Mouse (Mus musculus): ENCODE data around the gene Ecd.
A peak's percentile ranks its signal among the peaks of the same experiment; 100 is the strongest.

Ecd gene

GRCm38 (mm10) chr14:20347991-20348541 is at the start of gene Ecd, which contains the start of gene Fam149b:
Ecd (minus strand) TSS chr14:20348121.
Fam149b (plus strand) TSS chr14:20348162.
- DNase-seq = peak; percentile 88 to 91

DNA sequence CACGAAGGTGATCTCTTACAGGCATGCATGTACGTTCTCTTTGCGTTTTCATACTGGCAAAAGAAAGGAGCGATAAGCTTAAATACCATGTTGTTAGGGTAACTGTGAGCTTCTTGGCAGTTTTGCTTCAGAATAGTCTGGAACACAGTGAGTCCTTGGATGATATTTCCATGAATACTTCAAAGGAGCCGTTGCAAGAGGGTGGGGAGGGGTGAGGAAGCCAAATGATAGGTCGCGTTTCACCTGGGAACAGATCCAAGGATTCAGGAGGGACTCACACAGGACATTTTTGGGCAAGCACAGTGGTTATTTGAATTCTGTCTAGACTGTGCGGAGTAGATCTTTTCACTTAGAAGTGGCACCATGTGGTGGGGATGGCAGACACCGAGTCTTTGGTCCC is 49.3 kb upstream of the Ecd start:
- no peak for DNase-seq

DNA sequence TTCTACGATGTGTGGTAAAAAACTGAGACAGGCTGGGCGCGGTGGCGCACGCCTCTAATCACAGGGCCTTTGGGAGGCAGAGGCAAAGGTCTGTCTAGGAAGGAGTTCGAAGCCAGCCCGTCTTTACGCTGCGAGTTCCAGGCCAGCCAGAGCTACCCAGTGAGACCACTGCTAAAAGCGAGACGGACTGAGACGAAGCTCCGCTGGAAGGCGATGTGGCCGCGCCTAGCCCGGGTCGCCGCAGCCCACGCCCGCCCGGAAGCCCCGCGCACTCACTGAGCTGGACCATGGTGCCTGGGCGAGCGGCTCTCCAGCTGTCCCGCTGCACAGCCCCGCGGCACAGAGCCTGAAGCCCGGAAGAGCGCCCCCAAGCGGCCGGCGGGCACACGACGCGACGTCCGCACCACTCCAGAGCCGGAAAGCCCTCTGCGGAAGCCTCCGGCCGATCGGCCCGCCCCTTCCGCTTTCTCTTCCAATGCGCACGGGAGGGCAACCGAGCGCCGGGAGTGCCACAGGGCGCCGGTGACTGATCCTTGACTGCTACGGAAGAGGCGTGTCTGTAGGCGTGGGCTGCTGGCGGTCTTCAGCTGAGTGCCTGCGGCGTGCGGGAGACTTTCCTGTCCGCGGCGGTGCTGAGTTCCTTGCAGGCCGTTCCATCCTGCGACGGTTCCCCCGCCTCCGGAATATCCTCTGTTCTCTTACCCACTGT is 45.4 kb upstream of the Ecd start, which contains the start of gene Mrps16:
Gene Mrps16, minus strand, starts transcription at position 430 of the 709 bp plus-strand sequence.
- peak; percentile 91 to 97 for DNase-seq

DNA sequence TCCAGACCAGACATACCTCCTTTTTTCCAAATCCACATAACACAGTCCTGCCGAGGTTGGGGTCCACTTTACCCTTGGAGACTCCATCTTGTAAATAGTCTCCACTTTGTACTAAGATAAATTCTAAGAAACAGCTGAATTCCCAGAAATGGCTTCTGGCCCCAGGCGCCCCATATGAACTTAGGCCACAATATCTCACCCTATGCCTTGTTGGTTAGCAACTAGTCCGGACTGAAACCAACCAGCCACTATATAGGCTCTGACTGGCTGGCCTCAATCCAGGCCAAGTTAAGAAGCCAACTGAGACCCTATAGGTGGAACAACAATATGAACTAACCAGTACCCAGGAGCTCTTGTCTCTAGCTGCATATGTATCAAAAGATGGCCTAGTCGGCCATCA is 44.4 kb upstream of the Ecd start:
- no peak for DNase-seq

DNA sequence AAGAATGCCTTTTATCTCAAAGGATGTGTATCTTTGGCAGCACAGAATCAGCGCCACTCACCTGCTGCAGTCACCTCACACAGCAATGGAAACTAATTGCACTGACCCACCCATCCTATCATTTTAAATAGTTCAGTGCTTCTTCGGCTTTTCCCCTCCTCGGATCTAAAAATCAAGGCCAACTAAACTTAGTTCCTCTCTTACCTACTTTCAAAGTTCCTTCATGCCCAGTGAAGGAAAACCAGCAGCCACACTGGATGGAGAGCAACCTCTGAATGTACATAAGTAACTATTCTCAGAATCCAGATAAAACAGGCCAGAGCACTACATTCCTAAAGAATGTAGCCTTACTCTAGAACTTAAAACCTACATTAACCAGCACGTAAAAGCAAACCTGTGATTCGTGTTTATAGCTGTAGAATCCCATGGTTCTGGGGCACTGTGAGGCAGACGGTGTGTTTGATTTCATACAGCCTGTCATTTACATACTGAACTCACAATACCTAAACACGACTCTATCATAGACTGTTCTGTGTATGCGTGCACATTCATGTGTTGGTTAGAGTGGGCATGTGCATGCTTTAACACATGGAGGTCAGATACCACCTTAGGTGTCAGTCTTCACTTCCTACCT is 41.6 kb upstream of the Ecd start:
- no peak for DNase-seq

GRCm38 (mm10) chr14:20388441-20389129 is 40.7 kb upstream of the Ecd start, which contains the start of gene Dnajc9:
Dnajc9 (minus strand) TSS chr14:20388910.
- DNase-seq = peak; percentile 94 to 95

- DNase-seq = peak in 1 of 2 experiments; percentile 5
These were observed 32.0 kb upstream of the Ecd start for GRCm38 (mm10) chr14:20379753-20380430.

DNA sequence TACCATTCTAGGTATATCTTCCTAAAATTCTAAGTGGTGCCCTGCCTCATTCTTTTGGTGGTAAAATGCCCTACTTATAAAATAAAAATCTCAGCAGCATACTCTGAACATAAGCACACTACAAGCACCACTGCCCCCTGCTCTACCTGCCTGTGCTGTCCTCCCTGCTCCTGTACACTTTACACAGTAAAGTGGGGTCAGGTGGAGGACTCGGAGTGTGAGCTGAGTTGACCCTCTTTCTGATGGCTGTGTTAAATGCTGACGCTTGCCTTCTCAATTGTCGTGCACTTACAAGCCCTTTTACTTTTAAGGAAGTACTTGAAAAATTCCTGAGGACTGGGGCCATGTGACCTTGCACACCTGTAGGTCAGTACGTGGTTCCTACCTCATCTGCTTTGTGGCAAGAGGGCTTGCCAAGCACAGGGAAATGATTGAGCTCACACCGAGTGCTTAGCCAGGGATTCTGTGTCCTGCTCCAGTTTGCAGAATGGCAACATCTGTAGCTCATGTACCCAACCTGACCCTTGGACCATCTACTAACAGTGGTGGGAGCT is 31.2 kb upstream of the Ecd start:
- no peak for DNase-seq

- peak; percentile 62 to 63 for DNase-seq
These were observed 30.6 kb upstream of the Ecd start for GRCm38 (mm10) chr14:20378313-20379061.

- no peak for DNase-seq
These were observed 29.2 kb upstream of the Ecd start for GRCm38 (mm10) chr14:20377112-20377521.

DNA sequence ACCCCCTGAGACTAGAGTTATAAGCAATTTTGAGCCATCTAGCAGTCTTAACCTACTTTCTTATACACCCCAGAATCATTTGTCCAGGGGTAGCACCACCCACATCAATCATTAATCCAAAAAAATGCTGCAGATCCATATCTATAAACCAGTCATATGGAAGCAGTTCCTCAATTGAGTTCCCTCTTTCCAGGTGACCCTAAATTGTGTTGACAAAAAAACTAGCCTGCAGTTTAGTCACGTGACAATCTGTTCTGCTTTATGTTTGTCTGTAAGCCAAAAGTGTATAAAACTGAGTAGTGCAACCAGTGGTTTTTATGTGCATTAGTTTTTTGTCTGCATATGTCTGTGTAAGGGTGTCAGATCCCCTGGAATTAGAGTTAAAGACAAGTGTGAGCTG is 23.9 kb upstream of the Ecd start:
- DNase-seq = no peak

- no peak for DNase-seq
These were observed 22.9 kb upstream of the Ecd start for GRCm38 (mm10) chr14:20370798-20371197.

GRCm38 (mm10) chr14:20368271-20368670 is 20.4 kb upstream of the Ecd start:
- no peak for DNase-seq

DNA sequence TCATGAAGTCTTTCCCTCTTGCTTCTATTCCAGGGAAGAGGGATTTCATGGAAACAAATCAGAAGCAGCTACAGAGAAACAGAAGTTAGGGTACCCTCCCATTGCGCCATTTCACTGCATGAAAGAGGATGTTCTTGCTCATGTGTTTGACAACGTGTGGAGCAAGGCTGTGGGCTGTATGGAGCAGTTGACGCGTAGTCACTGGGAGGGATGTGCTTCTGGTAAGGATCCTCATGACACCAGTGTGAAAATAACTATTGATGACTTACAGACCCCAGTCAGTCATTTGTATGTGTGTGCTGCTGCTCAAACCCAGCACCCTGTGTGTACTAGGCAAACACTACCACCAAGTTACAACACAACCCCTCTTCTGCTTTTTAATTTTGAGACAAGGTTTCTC is 15.3 kb upstream of the Ecd start:
- DNase-seq = no peak

- DNase-seq = no peak
These were observed 405 bp downstream of the Ecd start for GRCm38 (mm10) chr14:20347441-20347990.

GRCm38 (mm10) chr14:20345885-20346284 is 2.0 kb downstream of the Ecd start:
- DNase-seq = no peak

GRCm38 (mm10) chr14:20340866-20341265 is 7.1 kb downstream of the Ecd start:
- no peak for DNase-seq

- DNase-seq = peak; percentile 10 to 23
These were observed 7.8 kb downstream of the Ecd start for GRCm38 (mm10) chr14:20340149-20340548.

- DNase-seq = no peak
These were observed 8.5 kb downstream of the Ecd start for GRCm38 (mm10) chr14:20339415-20339814.

- DNase-seq = no peak
These were observed 16.6 kb downstream of the Ecd start for GRCm38 (mm10) chr14:20331316-20331715.

DNA sequence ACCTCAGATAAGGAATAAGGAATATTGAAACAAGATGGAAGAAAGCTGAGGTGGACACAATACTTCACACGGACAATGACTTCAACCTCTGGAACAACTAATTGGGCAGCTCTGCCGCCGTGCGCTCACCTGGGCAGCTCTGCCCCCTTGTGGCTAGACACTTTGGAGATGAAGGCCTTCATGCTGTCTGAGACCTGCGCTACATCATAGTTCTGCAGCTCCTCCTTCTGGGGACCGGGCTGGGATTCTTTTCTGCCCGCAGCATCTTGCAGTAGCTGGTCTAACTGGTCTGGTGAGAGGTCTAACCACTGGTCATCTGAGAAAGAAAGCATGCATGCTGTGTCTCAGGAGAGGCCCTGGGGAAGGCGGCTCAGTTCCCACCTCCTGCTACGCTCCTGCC is 19.4 kb downstream of the Ecd start:
- DNase-seq = peak; percentile 6 to 22

Measured in thymus, postnatal 36 days (tissue).